Mouse (Mus musculus) cerebellum, adult 2 months (tissue): ENCODE measurements at regions not wholly inside any gene's neighbourhood (a gene's known extent, or its start where the extent isn't known, plus 50 kb on each side); places are given as distances from the start of the nearest gene placed in this dataset.
"Not testable (repeated sequence)": the region's sequence is repeated elsewhere in the genome, so short reads cannot be mapped to it uniquely, and the experiment has no call there.

ENCODE experiments used
- DNase-seq, 2 experiments: peaks; one replicate each; pipeline ENCODE4 v3.0.0; 2021
- H3K27ac ChIP-seq: fragments of 200-500 bp; 2 replicates; pipeline ENCODE4 v1.5.1; 2012; ENCODE audit warnings: low read length, control low read depth, inconsistent platforms; ENCODE audit not compliant: insufficient read depth
- H3K27me3 ChIP-seq: fragments of 200-500 bp; 2 replicates; pipeline ENCODE4 v1.6.1; 2012; ENCODE audit warnings: inconsistent platforms, mild to moderate bottlenecking, low read length, moderate library complexity; ENCODE audit not compliant: control insufficient read depth, insufficient read depth
- H3K4me1 ChIP-seq: fragments of 200-500 bp; 2 replicates; pipeline ENCODE4 v1.6.1; 2011; ENCODE audit warnings: low read length; ENCODE audit not compliant: control insufficient read depth, insufficient read depth
- H3K4me3 ChIP-seq: fragments of 200-500 bp; replicated peaks from 2 replicates; pipeline ENCODE3; 2011; ENCODE audit warnings: mild to moderate bottlenecking, low read depth, low read length, control low read depth; ENCODE audit not compliant: insufficient read depth
- CTCF ChIP-seq: fragments of 200-500 bp; IDR thresholded peaks from 2 replicates; pipeline ENCODE4 v1.5.1; 2011; ENCODE audit warnings: low read depth, mild to moderate bottlenecking, control low read depth, low read length, moderate library complexity, borderline replicate concordance; ENCODE audit not compliant: insufficient read depth
- POLR2A ChIP-seq: fragments of 200-500 bp; IDR thresholded peaks from 2 replicates; pipeline ENCODE4 v1.6.1; 2011; ENCODE audit warnings: low read length, control low read depth, borderline replicate concordance; ENCODE audit not compliant: insufficient read depth
- whole genome bisulfite sequencing: fragments of 180-500 bp; shearing (Covaris S2); methylation state at CpG from one replicate; pipeline ENCODE4 v1.1.7; 2018; 5-methylcytosine and 5-hydroxymethylcytosine counted together

DNA sequence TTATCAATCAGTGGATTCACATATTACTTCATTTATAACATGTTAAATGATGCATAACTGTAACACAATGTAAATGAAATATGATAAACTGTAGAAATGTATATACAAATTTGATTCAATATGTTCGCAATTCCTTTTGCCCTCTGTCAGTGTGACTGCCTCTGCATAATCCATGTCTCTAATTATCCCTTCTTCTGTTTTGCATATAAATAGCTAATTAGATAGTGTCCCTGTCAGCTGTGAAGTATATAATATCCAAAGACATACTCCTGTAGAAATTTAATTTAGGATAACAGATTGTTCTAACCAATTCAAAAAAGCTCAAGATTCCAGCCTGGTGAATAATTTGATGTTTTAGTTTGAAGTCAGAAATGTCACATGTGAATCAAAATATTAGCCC, 361.2 kb downstream of the Kif2b start:
- TF ChIP-seq POLR2A = no peak
- no peak for TF ChIP-seq CTCF
- WGBS = 85% methylated on average over 1 of the region's 1 CpGs
- no peaks in the 10 kb centered on the region for H3K4me1 ChIP-seq
- no peaks in the 10 kb centered on the region for H3K27me3 ChIP-seq
- no peak for DNase-seq
- no peak overlapping the region for H3K4me3 ChIP-seq
- no peak overlapping the region for H3K27ac ChIP-seq

DNA sequence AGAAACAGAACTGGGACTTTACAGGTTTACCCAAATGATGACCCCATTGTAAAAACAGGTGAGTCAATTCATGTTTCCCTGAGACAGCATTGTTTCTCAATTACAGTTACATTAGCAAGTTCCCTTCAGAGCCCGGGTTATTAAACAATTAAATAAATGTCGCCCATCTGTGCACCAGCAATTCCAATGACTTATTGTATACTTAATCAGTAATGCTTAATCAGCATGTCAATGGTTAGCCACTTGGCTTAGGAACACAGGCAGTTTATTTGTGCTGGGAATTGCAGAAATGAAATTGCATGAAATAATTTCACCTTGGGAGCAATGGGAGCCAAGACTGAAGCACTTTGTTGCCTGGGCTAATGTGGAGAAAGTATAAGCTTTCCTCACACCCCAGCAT, 364.3 kb downstream of the Kif2b start:
- no peak for DNase-seq
- Histone ChIP-seq H3K4me3 (no peak overlapping the region), H3K27me3 (no peaks in the 10 kb centered on the region), H3K27ac (no peak overlapping the region), H3K4me1 (no peaks in the 10 kb centered on the region)
- no peak for TF ChIP-seq POLR2A
- no peak for TF ChIP-seq CTCF
- WGBS = 62% methylated on average over 2 of the region's 2 CpGs

- no peak for TF ChIP-seq POLR2A
- TF ChIP-seq CTCF = no peak
- H3K27ac ChIP-seq = no peak overlapping the region
- no peaks in the 10 kb centered on the region for H3K4me1 ChIP-seq
- 58% methylated on average over 7 of the region's 7 CpGs for whole genome bisulfite sequencing
- no peak overlapping the region for H3K4me3 ChIP-seq
- no peaks in the 10 kb centered on the region for H3K27me3 ChIP-seq
- DNase-seq = no peak
These were observed 370.9 kb downstream of the Kif2b start for GRCm38 (mm10) chr11:91206470-91206869.

DNA sequence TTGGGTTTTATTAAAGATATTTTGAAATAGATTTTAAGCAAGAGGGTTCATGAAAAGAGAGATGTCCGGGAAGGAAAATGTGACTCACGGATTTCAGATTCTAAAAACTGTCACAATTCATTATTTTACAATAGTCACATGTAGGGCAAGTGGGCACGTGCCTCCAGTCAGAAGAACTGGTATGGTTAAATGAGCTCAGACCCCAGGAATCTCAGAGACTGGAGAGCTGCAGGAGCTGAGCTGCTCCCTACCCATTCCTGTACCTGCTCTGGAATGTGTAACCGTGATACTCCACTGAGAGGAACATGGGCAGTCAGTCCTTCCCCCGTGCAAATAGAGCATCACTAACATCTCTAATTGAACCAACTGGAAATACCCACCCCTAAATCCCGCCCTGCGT, 372.9 kb downstream of the Kif2b start:
- DNase-seq = no peak
- Histone ChIP-seq H3K27me3 (no peaks in the 10 kb centered on the region), H3K4me3 (no peak overlapping the region), H3K27ac (no peak overlapping the region), H3K4me1 (no peaks in the 10 kb centered on the region)
- WGBS = 25% methylated on average over 7 of the region's 7 CpGs
- TF ChIP-seq POLR2A (no peak), CTCF (no peak)

DNA sequence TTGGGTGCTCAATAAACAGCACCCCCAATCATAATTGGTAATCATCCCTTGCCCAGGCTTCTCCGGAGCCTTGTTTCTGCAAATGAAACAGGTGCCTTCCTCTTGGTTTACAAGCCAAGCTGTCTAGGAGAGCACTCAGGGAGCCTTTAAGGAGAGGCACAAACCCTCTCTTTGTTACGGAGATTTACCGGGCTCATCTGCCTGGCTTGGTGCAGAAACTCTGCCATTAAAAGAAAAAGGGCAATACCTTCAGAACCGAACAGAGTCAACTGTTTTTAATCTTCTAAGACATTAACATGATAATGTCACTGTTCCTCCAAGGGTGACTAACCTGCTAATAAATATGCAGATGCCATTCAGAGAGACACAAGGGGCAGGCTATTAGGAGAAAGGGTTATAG, 380.5 kb downstream of the Kif2b start:
- no peaks in the 10 kb centered on the region for H3K4me1 ChIP-seq
- TF ChIP-seq POLR2A = no peak
- TF ChIP-seq CTCF = no peak
- no peak overlapping the region for H3K4me3 ChIP-seq
- DNase-seq = no peak
- WGBS = 23% methylated on average over 4 of the region's 4 CpGs
- no peak overlapping the region for H3K27ac ChIP-seq
- H3K27me3 ChIP-seq = no peaks in the 10 kb centered on the region

DNA sequence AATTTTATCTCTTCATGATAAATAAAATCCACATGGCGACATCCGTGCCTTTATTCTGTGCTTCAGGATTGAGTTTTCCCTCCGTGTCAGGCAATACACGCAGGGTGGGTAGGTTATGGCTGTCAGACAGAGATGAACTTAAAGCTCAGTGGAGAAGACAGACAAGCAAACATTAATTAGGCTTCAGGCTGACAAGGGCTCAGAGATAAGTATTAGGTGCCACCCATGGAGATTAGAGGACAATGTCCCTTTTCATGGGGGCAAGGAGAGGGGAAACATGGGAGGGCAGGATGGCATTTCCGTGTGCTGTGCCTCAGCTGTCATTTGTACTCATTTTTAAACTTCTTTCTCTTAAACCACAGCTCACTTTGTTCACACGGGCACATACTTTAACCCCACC, 381.0 kb downstream of the Kif2b start:
- TF ChIP-seq POLR2A = no peak
- no peak for TF ChIP-seq CTCF
- no peaks in the 10 kb centered on the region for H3K27me3 ChIP-seq
- DNase-seq = no peak
- no peak overlapping the region for H3K4me3 ChIP-seq
- WGBS = 29% methylated on average over 6 of the region's 6 CpGs
- no peaks in the 10 kb centered on the region for H3K4me1 ChIP-seq
- H3K27ac ChIP-seq = no peak overlapping the region

- not testable (repeated sequence) for H3K4me1 ChIP-seq, H3K4me3 ChIP-seq, H3K27ac ChIP-seq, H3K27me3 ChIP-seq, DNase-seq
- WGBS = 88% methylated on average over 2 of the region's 2 CpGs
These were observed 410.0 kb downstream of the Kif2b start for GRCm38 (mm10) chr11:91167336-91167735.

DNA sequence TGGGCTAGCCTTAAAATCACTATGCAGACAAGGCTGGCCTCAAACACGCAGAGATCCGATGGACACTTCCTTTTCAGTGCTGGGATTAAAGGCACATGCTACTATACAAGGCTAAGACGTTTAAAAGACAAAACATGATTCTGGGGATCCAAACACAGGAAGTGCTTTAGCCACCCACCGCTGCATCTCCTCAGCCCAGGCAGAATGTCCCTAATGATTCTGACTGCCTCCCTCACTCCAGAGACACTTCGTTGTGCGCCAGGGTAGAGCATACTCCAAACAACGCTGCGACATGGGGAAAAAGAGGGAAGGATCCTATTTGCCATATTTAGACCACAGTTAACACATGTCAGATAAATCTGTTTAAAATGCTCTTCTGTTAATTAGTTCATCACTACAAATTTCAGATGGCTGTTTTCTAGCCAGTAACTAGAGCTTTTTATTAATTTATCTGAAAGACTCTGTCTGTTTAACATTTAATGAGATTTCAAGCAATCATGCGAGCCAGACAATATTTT, 443.5 kb downstream of the Kif2b start:
- Histone ChIP-seq H3K4me1 (no peaks in the 10 kb centered on the region), H3K27ac (no peak overlapping the region), H3K4me3 (no peak overlapping the region), H3K27me3 (no peaks in the 10 kb centered on the region)
- WGBS = 65% methylated on average over 9 of the region's 9 CpGs
- TF ChIP-seq POLR2A (no peak), CTCF (no peak)
- DNase-seq = no peak

- Histone ChIP-seq H3K27me3 (no peaks in the 10 kb centered on the region), H3K4me3 (no peak overlapping the region), H3K4me1 (no peaks in the 10 kb centered on the region), H3K27ac (no peak overlapping the region)
- DNase-seq = no peak
- 41% methylated on average over 7 of the region's 7 CpGs for WGBS
- TF ChIP-seq CTCF (no peak), POLR2A (no peak)
These were observed 444.5 kb downstream of the Kif2b start for GRCm38 (mm10) chr11:91132771-91133380.
